Mouse (Mus musculus) frontal cortex, postnatal 10 days (tissue): ENCODE results near the gene Ssbp3.

Experiments
- DNase-seq, 2 experiments: peaks; one replicate each; pipeline ENCODE4 v3.0.0; 2022; ENCODE audit warnings: low spot score in 2 of 2, mixed read lengths in 1 of 2

Ssbp3 gene

DNA sequence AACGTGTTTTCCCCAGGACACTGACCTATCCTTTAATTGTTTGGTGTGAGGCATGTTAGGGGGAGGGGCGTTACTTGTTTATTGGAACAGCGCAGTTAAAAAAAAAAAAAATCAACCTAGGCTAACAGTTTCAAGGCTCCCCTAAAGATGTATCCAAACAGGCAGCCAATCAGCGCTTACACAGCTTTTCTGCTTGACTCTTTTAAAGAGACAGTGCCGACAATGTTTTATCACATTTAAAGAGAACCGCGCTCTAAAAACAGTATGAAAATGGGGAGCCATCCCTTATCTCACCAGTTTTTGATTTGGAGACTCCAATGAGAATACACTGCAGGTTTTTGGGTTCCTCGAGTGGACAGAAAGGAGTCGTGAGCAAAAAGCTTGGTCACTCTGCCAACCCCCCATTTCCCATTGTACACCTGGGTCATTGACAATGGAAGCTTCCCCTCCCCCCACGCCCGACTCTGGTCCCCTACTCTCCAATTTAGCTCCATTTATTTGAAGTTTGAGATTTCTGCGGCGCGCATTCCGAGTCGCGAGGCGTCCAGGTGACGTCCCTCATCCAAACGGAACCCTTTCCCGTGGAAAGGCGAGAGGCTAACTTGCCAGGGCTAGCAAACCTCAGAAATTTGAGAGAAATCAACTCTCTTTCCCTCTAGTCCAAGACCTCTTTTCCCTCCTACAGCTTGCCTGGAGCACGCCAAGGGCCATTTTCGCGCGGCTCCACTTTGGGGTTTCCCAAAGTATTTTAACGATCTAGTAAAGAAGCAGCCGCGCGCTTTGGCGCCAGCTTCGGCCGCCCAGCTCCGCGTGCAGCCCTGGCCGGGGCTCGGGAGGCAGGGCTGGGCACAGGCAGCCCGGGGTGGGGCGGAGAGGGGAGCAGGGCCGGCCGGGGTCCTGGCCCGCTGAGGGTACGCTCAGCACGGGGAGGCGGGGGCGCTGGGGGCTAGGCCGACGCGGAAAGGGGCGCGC lies at the start of gene Ssbp3:
TSS of gene Ssbp3 (plus strand) at position 501 of the 972 bp plus-strand sequence.
- peak; percentile 48 to 60 for DNase-seq

DNA sequence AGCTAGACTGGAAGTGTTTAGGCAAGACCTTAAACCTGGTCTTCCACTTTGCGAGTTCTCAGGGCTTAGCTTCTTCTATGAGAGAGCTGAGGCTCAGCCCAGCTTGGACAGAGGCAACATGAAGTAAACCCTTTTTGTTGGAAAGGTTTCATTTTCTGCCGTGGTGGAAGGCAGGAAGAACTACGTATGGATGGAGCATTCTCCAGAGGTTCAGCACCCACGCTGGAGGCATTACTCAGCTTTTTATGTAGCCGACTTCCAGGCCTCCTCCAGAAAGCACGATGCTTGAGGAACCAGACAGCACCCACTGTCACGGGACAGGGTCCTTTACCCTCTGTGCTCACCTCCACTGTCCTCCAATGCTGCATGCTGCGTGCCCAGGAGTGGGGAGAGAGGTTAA lies 48.6 kb upstream of the Ssbp3 start:
- no peak for DNase-seq

DNA sequence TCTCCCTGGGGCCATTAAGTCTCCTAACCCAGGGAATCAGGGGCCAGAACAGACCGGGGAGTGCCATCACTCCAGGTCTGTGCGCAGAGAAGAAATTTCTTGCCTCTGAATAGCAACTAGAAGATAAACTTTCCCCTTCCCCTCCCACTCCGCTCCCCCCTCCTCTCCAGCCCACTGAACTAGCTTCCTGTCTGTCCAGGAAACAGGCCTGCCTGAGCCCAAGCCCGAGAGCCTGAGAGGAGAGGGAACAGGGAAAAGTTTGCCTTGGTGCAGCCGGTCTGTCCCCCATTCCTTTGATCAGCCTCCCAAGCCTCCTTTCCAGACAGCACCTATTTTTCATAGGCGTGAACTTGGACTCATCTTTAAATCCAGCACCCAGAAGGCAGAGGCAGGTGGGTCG lies 48.2 kb upstream of the Ssbp3 start:
- no peak for DNase-seq

GRCm38 (mm10) chr4:106862767-106863370 lies 47.6 kb upstream of the Ssbp3 start:
- no peak for DNase-seq

GRCm38 (mm10) chr4:106865415-106866110 lies 44.9 kb upstream of the Ssbp3 start:
- no peak for DNase-seq

- DNase-seq = no peak
These were observed 44.1 kb upstream of the Ssbp3 start for GRCm38 (mm10) chr4:106866381-106866780.

GRCm38 (mm10) chr4:106866845-106867244 lies 43.7 kb upstream of the Ssbp3 start:
- DNase-seq = peak in 1 of 2 experiments; percentile 46

GRCm38 (mm10) chr4:106868737-106869438 lies 41.6 kb upstream of the Ssbp3 start:
- no peak for DNase-seq

- DNase-seq = no peak
These were observed 41.0 kb upstream of the Ssbp3 start for GRCm38 (mm10) chr4:106869539-106869951.

DNA sequence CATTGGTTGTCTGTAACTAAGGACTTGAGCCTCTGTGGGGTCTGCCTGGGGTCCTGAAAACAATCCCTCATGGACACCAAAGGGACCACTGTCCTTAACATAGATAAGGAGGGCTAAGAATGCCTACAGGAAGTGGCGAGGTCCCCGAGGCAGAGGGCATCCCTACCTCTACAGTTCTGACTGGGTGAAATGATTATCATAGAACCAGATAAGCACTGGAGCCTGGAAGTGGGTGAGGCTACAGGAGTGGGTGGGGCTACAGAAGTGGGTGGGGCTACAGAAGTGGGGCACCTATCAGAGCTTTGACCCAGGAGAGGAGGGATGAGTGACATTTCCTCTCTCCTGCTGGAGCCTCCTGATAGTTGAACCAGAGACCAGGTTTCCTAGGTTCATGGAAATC lies 39.9 kb upstream of the Ssbp3 start:
- DNase-seq = no peak

DNA sequence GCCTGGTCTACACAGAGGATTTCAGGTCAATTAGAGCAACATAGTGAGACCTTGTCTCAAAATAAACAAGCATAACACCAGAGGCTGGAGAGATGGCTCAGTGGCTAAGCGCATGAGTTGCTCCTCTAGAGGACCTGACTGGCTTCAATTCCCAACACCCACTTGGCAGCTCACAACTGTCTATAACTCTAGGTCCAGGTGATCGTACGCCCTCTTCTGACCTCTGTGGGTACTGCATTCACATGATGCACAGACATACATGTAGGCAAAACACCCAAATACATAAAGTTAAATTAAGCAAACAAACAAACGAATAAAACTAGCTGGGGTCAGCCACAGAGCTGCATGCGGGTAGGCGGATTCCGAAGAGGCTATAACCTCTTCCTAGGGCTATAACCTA lies 36.0 kb upstream of the Ssbp3 start:
- DNase-seq = no peak

DNA sequence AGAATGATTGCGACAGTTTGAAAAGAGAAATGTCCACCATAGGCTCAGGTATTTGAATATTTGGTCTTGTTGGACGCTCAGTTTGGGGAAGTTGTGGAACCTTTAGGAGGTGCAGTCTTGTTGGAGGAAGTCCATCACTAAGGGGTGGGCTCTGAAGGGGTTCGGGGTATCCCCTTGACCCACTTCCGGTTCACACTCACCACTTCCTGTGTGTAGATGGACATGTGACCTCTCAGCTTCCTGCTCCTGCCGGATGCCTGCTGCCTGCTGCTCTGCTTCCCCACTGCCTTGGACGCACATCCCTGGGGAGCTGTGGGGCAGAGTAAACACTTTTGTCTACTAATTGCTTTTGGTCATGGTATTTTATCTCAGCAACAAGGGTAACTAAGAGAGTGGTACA lies 29.4 kb upstream of the Ssbp3 start:
- DNase-seq = no peak

DNA sequence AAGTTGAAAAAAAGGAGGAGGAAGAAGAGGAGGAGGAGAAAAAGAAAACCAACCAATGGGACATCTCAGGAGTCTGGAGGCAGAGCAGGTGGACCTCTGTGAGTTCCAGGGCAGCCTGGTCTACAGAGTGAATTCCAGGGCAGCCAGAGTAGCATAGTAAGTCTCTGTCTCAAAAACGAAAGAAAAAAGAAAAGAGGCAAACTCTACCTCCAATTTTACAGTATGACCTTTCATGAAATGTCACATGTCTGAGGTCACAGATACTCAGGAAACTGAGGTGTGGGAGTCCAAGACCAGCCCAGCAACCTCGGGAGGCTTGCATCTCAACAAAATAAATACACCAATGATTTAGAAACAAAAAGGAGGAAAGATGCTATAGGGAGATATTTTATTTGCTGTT lies 27.4 kb upstream of the Ssbp3 start:
- no peak for DNase-seq

- no peak for DNase-seq
These were observed 24.0 kb upstream of the Ssbp3 start for GRCm38 (mm10) chr4:106886307-106887085.

- no peak for DNase-seq
These were observed 14.4 kb upstream of the Ssbp3 start for GRCm38 (mm10) chr4:106896086-106896485.

- DNase-seq = no peak
These were observed 11.6 kb upstream of the Ssbp3 start for GRCm38 (mm10) chr4:106898923-106899322.

DNA sequence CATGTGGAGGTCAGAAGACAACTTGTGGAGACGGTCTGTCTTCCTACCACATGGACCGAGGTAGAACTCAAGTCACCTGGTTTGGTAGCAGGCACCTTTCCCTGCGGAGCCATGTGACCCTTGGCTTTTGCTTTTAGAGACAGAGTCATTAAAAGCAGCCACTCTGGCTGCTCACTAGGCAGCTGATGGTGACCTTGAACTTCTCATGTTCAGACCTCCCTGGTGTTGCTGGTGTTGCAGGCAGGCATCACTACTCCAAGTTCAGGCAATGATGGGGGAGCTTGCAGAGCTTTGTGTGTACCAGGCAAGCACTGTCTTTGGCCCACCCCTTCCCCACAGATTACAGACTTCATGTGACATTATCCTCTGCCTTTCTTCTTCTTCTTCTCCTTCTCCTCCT lies 11.0 kb upstream of the Ssbp3 start:
- DNase-seq = no peak

DNA sequence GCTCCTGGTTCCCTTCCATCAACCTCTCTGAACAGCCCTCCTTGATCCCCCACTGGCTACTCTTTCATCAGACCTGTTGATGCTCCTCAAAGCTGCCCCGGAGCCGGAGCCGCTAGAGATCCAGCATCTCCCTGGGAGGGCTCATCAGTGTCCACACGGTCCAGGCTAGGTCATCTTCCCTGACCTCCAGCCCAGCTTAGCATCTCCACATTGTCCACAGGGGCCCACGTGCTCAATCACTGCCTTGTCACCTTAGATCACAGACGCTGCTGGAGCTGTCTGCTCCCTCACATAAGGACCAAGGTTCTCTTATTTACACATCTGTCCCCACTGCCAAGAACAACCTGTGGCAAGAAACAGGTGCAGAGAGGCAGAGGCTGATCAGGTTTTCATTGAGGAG lies 9.8 kb upstream of the Ssbp3 start:
- DNase-seq = no peak

- no peak for DNase-seq
These were observed 8.9 kb upstream of the Ssbp3 start for GRCm38 (mm10) chr4:106901610-106902009.

GRCm38 (mm10) chr4:106902157-106902556 lies 8.3 kb upstream of the Ssbp3 start:
- no peak for DNase-seq

- no peak for DNase-seq
These were observed 4.6 kb upstream of the Ssbp3 start for GRCm38 (mm10) chr4:106905898-106906297.
